Comparison of ENCODE assay signal across 1 mouse cellular context in genomic region chr1:85657211-85657610, GRCm38 (mm10). TPM values are rescaled to one million over a fixed set of nuclear protein-coding genes. Genes with fewer than 3 reads are reported as not detected.
"Had no signal": no experiment of that assay in that cellular context is flagged by ENCODE, and none has a peak within 500 bp of the region (broad histone marks: within the 10 kb centered on the region; RNA-seq: fewer than 3 reads in every experiment).

No protein-coding gene starts in this region.

RNA-seq across cellular contexts. Expression of gene Sp100, which starts 7.4 kb away (rescaled TPM):
- polyA plus RNA-seq: neural tube, embryonic 14.5 days had no signal
